Mouse (Mus musculus) olfactory bulb, adult 2 months (tissue): ENCODE results near the gene Lsamp.

Experiments used
- CTCF ChIP-seq: fragments of 200-500 bp; IDR thresholded peaks from 2 replicates; pipeline ENCODE4 v1.5.1; 2012; ENCODE audit warnings: low read depth, mild to moderate bottlenecking, low read length, moderate library complexity; ENCODE audit not compliant: insufficient read depth
- POLR2A ChIP-seq: fragments of 200-500 bp; IDR thresholded peaks from 2 replicates; pipeline ENCODE4 v1.6.1; 2012; ENCODE audit warnings: mild to moderate bottlenecking, low read depth, low read length, moderate library complexity; ENCODE audit not compliant: insufficient read depth

GRCm38 (mm10) chr16:40194839-40195238, 210.7 kb downstream of the Lsamp start:
- TF ChIP-seq POLR2A (no peak), CTCF (no peak)
